Mouse (Mus musculus) megakaryocyte, embryonic 14.5 days (primary cell): ENCODE measurements at regions not wholly inside any gene's neighbourhood (a gene's known extent, or its start where the extent isn't known, plus 50 kb on each side); places are given as distances from the start of the nearest gene placed in this dataset.

Experiments
- FLI1 ChIP-seq: IDR thresholded peaks from 2 replicates; pipeline ENCODE4 v1.6.1; 2012; ENCODE audit warnings: low read length, inconsistent platforms, mixed read lengths
- GATA1 ChIP-seq: IDR thresholded peaks from 3 replicates; pipeline ENCODE4 v1.6.1; 2012; ENCODE audit warnings: mixed read lengths, low read length, inconsistent platforms, borderline replicate concordance

DNA sequence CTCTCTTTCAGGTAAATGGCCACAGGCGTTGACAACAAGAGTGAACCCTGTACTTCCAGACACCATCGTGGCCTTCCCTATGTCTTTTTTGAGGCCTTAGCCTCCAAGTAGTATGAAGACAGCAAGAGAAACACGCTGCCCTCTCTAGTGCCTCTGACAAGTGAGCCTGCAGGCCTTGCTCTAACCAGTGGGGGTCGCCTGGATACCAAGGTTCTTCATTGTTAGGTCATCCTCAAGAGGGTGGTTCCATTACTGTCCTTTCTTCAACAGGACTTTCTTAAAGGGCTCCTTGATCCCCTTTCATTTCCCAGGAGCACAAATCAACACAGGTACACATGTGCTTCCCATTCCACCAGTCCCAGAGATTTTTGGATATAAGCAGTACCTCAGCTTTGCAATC, 688.9 kb downstream of the Basp1 start:
- no peak for TF ChIP-seq GATA1
- TF ChIP-seq FLI1 = no peak
